Mouse (Mus musculus) induced T-regulatory cell, adult 2 months (primary cell): ENCODE data around the gene Hist1h2bf.
"Not testable (repeated sequence)": the region's sequence is repeated elsewhere in the genome, so short reads cannot be mapped to it uniquely, and the experiment has no call there.

Source experiments
- DNase-seq: peaks from one replicate; pipeline ENCODE4 v3.0.0-alpha.2; 2012; ENCODE audit warnings: low read depth

Hist1h2bf gene

DNA sequence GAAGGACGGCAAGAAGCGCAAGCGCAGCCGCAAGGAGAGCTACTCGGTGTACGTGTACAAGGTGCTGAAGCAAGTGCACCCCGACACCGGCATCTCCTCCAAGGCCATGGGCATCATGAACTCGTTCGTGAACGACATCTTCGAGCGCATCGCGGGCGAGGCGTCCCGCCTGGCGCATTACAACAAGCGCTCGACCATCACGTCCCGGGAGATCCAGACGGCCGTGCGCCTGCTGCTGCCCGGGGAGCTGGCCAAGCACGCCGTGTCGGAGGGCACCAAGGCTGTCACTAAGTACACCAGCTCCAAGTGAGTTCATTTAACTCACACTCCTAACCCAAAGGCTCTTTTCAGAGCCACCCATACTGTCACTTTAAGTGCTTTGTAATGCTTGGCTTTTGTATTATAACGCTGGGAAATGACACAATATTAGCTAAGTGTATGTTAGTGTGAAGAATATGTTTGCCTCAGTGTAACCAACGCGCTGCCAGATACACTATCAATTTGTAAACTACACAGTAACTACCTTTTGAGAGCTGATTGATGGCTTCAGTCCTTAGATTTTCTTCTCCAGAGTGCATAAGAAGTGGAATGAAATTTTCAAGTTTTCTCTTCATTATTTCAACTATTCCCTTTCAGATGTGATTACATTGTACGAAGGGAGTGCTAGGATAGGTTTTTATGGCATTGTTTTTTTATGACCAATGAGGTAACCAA is 2.3 kb downstream of the Hist1h2bf start:
- peak; percentile 74 for DNase-seq

DNA sequence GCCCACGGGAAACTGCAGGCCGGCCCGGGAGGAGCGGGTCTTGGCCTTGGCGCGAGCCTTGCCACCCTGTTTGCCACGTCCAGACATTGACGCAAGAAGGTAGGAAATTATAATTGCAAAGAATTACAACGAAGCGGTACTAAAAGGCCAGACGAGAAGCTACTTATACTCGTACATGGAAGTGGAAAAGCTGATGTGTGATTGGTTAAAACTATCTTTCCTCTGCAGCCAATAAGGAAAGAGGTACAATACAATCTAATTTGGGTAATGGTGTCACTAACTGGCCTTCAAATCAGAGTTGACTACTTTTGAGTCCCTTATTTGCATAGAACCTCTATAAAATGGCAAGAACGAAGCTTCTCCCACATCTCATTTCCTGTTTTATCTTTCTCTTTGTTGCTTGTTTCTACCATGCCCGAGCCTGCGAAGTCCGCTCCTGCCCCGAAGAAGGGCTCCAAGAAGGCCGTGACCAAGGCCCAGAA is 2.9 kb downstream of the Hist1h2bf start, which contains the start of the genes Hist1h2ae and Hist1h2bg:
TSS of gene Hist1h2ae (minus strand) at position 199 of the 482 bp plus-strand sequence.
TSS of gene Hist1h2bg (plus strand) at position 375 of the 482 bp plus-strand sequence.
- DNase-seq = peak; percentile 94

DNA sequence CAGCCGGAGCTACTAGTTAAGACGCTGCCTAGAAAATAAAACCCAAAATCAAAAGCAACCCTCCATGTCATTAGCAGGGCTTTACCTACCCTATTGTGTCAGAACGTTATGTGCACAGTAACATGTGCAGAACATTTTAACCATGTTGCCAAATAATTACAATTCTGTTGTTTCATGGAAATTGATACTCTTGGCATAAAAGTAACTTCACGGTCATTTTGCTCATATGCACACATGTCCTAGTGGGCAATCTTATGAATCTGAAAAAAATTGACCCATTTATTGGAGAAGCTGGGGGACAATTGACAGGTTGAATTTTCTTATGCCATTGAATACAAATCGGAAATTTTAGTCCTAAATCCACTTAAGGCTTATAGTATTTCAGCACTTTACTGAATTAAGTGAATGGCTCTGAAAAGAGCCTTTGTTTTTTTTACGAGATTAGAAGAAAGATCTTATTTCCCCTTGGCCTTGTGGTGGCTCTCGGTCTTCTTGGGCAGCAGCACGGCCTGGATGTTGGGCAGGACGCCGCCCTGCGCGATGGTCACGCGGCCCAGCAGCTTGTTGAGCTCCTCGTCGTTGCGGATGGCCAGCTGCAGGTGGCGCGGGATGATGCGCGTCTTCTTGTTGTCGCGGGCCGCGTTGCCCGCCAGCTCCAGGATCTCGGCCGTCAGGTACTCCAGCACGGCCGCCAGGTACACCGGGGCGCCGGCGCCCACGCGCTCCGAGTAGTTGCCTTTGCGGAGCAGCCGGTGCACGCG is 3.6 kb downstream of the Hist1h2bf start:
- DNase-seq = peak; percentile 66

DNA sequence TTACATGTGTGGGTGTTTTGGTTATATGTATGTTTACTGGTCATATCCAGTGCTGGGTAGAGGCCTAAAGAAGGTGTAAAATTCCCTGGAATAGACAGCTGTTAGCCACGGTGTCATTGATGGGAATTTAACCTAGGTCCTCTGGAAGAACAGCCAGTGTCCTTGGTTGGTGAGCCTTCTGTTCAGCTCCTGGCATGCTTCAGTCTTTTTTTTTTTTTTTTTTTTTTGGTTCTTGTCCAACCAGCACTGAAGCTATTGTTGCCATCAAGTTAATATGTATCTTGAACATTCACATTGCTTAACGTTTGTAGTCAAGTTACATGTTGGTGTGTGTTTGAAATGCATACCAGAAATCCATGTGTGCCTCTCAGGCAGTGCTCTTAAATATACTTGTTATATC is 9.5 kb downstream of the Hist1h2bf start:
- DNase-seq = no peak

DNA sequence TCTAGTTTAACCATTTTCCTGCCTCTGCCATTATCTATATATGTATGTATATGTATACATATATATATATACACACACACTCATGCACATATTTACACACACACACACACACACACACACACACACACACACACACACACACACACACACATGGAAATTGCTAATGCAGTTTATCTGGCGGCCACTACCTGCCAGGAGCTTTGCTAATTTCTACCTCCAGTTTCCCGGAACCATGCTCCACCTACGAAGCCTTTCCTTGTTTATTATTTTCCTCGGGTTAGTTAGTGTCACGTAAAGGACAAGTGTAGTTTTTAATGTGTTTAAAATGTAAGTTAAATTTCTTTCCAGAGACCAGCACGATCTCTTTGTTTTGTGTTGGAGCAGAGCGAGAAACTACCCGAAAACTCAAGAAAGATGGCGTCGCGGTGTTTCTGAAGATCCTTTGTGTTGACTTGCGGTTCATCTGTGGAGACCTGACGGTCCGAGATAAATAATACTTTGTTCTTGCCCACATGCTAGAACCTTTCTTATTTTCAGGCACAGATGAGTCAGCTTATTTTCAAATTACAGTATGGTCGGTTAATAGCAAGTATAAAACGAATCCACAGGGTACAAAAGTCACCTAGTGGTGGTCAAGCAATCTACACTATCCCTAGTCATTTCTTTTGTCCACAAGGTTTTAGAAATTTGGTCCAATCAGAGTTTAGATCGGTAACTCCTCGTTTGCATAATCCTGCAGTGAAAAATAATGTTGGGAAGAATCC is 11.1 kb downstream of the Hist1h2bf start:
- DNase-seq = peak; percentile 81

DNA sequence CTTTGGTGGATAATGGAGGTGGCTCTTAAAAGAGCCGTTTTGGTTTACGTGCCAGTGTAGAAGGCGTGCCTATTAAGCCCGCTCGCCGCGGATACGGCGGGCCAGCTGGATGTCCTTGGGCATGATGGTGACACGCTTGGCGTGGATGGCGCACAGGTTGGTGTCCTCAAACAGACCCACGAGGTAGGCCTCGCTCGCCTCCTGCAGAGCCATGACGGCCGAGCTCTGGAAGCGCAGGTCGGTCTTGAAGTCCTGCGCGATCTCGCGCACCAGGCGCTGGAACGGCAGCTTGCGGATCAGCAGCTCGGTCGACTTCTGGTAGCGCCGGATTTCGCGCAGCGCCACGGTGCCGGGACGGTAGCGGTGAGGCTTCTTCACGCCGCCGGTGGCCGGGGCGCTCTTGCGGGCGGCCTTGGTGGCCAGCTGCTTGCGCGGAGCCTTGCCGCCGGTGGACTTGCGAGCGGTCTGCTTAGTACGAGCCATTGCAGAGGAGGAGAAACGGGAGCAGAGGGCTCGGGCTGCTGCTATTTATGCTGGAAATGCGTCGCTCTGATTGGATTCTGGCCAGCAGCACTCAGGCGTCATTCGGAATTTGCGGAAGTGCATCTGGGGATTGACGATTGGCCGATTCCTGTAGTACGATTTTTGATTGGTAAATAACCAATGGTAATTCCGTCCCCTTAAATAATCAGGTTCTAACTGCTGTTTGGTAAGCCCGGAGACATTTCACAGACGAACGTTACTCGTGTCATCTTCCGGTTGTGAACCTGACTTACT is 11.9 kb downstream of the Hist1h2bf start, which contains the start of gene Hist1h3e:
TSS of gene Hist1h3e (minus strand) at position 487 of the 777 bp plus-strand sequence.
- peak; percentile 97 for DNase-seq

DNA sequence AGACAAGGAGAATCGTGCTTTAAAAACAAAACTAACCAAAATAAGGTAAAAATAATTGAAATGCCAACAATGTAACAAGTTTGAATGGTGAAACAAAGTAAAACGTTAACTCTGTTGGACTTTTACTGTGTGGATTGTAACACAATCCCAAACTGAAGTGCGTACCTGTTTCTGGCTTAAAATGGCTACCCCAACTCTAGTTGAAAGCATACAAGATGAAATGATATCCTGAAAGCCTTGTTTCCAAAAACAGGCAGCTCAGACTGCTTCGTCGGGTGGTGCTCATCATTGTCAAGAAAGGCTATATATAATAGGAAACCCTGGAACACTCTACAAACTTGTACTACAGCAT is 12.5 kb downstream of the Hist1h2bf start:
- not testable (repeated sequence) for DNase-seq

DNA sequence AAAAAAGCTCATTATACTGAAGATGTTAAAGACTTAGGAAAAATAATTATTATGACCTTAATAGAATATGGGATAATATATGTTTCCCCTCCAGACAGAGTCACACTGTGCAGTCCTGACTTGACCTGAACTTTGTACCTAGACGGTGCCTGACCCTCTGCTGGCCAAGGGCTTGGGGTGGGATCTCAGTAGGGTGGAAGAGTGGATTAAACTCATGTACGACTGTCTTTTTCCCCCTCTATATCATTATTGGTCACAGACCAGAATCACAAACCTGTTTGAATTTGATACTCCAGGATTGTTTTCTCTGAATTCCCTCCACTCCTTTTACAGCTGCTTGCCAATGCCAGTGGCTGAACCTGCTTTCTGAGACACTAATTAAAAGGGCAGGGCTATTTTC is 13.3 kb downstream of the Hist1h2bf start:
- not testable (repeated sequence) for DNase-seq

DNA sequence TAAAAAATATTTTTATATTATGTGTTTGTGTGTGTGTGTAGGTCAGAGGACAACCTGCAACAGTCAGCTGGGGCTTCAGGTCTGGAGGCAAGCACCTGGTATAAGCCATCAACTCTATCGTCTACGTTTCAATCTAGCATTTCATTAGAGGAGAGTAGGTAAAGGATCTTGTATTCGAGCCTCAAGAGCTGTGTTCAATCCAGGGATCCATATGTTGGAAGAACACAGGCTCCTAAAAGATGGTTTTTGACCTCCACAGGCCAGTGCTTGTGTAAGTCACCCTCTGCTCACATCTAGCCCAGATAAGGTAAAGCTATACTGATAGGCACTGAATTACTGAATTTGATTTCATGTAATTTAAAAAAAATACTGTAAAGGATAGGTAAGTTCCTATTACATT is 17.1 kb downstream of the Hist1h2bf start:
- DNase-seq = no peak

DNA sequence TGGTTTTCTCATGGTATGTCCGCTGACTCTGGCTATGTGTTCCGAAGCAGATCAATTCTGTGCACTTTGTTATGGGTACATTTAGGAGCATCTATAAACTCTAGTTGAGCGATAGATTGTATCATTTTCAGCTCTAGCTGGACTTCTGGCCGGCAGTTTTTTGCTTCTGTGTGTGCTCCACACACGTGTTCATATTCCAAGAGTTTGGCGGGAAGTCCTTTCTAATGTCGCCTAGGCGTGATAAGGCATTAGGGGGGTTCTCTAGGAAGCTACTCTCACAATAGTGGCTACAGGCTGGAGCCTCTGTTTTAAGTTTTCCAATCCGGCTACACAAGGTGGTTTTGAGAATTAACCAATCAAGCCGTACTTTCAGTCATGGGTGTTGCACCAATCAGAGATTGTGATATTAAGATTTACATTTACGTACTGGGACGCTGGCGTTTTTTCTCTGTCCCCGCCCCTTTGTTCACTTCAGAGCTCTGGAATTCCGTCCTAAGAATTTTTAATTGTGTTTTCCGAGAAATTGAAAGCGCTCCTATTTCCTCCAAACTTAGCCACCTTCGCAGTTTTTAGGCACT is 18.1 kb downstream of the Hist1h2bf start:
- peak; percentile 91 for DNase-seq

DNA sequence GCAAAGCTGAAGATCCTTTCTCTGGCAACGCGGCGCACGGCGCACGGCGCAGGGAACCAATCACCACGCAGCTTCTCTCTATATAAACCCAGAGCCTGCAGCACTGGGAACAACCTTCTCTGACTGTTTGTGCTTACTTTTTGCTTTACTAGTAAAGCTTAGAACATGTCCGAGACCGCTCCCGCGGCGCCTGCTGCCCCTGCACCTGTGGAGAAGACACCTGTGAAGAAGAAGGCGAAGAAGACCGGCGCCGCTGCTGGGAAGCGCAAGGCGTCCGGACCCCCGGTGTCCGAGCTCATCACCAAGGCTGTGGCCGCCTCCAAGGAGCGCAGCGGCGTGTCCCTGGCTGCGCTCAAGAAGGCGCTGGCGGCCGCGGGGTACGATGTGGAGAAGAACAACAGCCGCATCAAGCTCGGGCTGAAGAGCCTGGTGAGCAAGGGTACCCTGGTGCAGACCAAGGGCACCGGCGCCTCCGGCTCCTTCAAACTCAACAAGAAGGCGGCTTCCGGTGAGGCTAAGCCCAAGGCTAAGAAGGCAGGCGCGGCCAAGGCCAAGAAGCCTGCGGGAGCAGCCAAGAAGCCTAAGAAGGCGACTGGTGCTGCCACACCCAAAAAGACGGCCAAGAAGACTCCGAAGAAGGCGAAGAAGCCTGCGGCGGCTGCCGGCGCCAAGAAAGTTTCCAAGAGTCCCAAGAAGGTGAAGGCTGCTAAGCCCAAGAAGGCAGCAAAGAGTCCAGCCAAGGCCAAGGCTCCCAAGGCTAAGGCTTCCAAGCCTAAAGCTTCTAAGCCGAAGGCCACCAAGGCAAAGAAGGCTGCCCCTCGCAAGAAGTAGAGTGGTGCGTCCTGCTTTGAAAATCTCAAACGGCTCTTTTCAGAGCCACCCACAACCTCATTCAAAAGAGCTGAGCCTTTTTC is 18.8 kb downstream of the Hist1h2bf start:
- peak; percentile 88 for DNase-seq

DNA sequence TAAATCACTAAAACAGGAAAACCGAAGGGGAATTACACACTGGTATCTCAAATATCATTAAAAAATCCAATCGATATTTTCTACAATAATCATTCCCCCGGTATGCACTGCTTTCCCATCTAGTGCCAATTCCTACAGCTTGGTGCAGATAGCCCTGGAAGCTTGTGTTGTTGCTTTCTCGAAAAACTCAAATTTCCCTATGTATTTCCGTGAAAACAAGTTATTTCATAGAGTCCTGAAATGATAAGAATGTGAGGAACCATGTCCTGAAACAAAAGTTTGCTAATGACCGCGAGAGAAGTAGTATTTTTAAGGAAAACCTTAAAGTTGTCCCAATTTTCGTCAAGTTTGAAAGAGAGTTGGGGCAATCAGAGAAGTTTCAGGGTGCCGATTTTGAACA is 19.6 kb downstream of the Hist1h2bf start:
- DNase-seq = no peak

DNA sequence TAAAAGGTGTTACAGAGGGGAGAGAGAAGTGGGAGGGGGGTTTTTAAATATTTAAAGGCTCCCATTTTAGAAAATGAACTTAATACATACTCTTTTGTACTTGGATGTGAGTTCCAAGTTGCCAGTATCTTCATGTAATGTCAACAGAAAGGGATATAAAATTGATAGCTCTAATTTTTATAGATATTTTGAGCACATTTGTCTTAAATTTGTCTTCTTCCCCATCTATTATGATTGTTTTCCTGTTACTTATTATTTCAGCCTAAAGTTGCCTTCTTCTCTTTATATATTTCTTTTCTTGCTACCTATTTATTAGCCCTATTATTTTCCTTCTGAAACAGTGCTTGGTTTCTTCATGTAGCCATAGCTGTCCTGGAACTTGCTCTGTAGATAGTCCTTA is 21.0 kb downstream of the Hist1h2bf start, which contains the start of gene Hist1h1d:
TSS of gene Hist1h1d (plus strand) at position 301 of the 400 bp plus-strand sequence.
- no peak for DNase-seq

DNA sequence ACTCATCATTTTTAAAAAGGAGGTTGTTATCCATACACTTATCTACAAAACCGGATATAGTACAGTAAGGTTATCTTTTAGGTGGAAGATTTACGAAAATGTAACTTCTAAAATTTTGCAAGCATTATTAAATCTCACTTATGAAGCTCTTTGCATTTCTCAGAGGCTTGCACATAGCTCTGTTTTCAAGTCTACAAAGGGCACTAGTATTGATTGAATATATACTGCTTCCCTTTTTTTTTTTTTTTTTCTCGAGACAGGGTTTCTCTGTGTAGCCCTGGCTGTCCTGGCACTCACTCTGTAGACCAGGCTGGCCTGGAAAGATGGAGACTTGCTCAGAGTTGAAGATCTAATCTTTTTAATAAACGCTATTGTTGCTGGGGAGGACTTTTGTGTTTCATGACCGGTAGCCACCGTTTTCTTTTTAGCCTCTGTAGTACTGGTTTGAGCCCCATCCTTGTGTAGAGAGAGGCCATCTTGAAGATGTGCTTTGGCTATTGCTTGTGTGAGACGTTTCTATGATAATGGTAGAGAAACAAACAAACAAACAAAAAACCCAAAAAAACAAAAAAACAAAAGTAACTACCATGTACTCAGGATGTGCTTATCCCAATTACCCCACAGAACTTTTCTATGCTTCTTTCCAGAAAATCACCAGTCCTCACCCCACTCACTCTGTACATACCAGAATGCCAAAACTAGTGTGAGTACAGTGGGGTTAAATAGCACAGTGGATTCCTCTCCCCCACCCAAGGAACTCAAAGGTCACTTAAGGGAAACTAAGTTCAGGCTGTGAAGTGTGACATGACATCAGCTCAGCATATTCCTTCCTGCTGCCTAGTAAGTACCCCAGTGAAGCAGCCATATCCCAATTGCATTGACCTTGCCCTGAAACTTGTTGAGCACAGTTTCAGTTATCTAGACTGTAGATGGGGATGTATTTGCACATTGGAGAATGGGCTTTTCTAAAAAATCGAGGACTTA is 21.8 kb downstream of the Hist1h2bf start:
- peak; percentile 41 for DNase-seq

DNA sequence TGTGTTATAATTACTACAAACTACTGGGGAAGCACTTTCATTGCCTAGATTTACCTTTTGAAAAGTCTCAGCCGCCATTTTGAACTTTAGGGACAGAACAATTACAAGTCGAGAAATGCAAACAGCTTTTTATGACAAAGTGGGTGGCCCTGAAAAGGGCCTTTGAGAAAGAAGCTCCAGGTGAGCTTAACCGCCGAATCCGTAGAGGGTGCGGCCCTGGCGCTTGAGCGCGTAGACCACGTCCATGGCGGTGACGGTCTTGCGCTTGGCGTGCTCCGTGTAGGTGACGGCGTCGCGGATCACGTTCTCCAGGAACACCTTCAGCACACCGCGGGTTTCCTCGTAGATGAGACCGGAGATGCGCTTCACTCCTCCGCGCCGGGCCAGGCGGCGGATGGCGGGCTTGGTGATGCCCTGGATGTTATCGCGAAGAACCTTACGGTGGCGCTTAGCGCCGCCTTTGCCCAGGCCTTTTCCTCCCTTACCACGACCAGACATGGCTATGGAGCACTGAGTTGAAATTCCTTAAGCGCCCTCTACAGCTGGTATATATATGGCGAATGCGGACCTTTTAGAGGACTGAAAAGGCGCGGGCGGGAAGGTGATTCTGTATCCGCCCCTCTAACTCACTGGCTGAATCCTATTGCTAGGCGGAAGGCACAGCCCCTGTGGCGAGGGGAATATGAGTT is 22.7 kb downstream of the Hist1h2bf start, which contains the start of gene Hist1h4f:
TSS of gene Hist1h4f (minus strand) at position 503 of the 689 bp plus-strand sequence.
- DNase-seq = peak; percentile 93

DNA sequence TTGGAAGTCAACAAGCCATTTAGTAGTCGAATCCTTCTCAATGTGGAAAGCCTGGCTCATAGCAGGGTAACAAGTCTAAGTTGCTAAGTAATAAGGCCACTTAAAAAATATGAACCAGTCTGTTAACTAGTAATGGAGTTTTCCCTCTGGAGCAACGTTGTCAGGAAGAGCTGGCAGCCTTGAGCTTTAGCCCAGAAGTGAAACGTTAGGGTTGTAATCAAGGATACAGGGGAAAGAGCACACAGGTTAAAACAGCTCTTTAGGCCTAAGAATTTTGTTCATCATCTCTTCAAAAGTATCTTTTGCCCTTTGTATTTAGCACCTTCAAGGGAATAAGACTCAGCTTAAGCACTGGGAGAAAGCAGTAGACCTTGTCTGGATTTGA is 23.2 kb downstream of the Hist1h2bf start:
- no peak for DNase-seq

DNA sequence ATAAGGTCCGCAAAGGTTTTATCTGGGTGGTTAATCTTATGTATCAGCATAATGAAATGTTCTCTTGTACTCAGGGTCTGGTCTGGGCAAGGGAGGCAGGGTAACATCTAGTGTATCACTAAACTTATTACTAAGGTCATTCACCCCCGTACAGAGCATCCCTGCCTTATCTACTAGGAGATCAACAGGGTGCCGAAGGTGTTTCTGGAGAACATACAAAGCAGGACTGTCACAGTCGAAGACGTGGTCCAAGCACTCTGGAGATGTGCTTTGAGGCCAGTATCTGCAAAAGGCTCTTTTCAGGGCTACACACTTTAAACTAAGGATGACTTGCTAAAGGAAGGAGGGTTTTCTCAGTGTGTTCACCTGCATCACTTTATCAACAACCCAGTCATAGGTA is 27.3 kb downstream of the Hist1h2bf start:
- DNase-seq = no peak

DNA sequence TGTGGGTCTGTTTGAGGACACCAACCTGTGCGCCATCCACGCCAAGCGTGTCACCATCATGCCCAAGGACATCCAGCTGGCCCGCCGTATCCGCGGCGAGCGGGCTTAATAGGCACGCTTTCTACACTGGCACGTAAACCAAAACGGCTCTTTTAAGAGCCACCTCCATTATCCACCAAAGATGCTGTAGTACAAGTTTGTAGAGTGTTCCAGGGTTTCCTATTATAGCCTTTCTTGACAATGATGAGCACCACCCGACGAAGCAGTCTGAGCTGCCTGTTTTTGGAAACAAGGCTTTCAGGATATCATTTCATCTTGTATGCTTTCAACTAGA is 29.2 kb downstream of the Hist1h2bf start:
- DNase-seq = peak; percentile 57
